In genomic region chr10:11061318-11062071, GRCm38 (mm10) we compare ENCODE assay signal across 12 mouse cellular contexts. TPM values are rescaled to one million over a fixed set of nuclear protein-coding genes. Genes with fewer than 3 reads are reported as not detected.
DNase-seq lines count a peak whose midpoint lies in the region; ATAC-seq lines count a peak whose summit lies in the region.
"Had no signal": no experiment of that assay in that cellular context is flagged by ENCODE, and none has a peak within 500 bp of the region (broad histone marks: within the 10 kb centered on the region; RNA-seq: fewer than 3 reads in every experiment).

No protein-coding gene starts in this region.

- peak; percentile 92 for ATAC-seq in frontal cortex, adult (ENCODE audit: low TSS enrichment)
- peak; percentile 95 for ATAC-seq in forebrain, embryonic 16.5 days
- ATAC-seq: liver, embryonic 12.5 days had no signal

- H3K4me3 ChIP-seq in forebrain, embryonic 16.5 days (replicated peaks; ENCODE audit: low read length), result no peak overlapping the region
- H3K4me3 ChIP-seq: liver, embryonic 12.5 days; midbrain, embryonic 12.5 days had no signal

- no peaks in the 10 kb centered on the region for H3K36me3 ChIP-seq in forebrain, embryonic 16.5 days (ENCODE audit: control insufficient read depth, insufficient read depth)
- H3K36me3 ChIP-seq: liver, embryonic 12.5 days; midbrain, embryonic 12.5 days had no signal

- no peaks in the 10 kb centered on the region for H3K9me3 ChIP-seq in forebrain, embryonic 16.5 days (ENCODE audit: control insufficient read depth, low read length)
- H3K9me3 ChIP-seq: liver, embryonic 12.5 days; midbrain, embryonic 12.5 days had no signal

- H3K4me1 ChIP-seq in forebrain, embryonic 16.5 days (replicated peaks; ENCODE audit: control insufficient read depth, insufficient read depth, low read length), result peaks cover 8% of the 10 kb centered on the region
- H3K4me1 ChIP-seq: liver, embryonic 12.5 days; midbrain, embryonic 12.5 days had no signal

- no peak overlapping the region for H3K9ac ChIP-seq in forebrain, embryonic 16.5 days (replicated peaks; ENCODE audit: low read depth, low read length)
- H3K9ac ChIP-seq: liver, embryonic 12.5 days; midbrain, embryonic 12.5 days had no signal

- 46% methylated on average over 10 of the region's 10 CpGs for WGBS in forebrain, embryonic 16.5 days

- H3K27me3 ChIP-seq in forebrain, embryonic 16.5 days (replicated peaks; ENCODE audit: control insufficient read depth, insufficient read depth, low read length), result no peaks in the 10 kb centered on the region
- H3K27me3 ChIP-seq: liver, embryonic 12.5 days; midbrain, embryonic 12.5 days had no signal

- no peak overlapping the region for H3K4me2 ChIP-seq in forebrain, embryonic 16.5 days (ENCODE audit: low read length)
- H3K4me2 ChIP-seq: liver, embryonic 12.5 days; midbrain, embryonic 12.5 days had no signal

- H3K27ac ChIP-seq in forebrain, embryonic 16.5 days (ENCODE audit: low read length), result no peak overlapping the region
- H3K27ac ChIP-seq: liver, embryonic 12.5 days; midbrain, embryonic 12.5 days had no signal

- no peak for DNase-seq in frontal cortex, postnatal 25 days (ENCODE audit: low spot score in 2 of 2)
- peak; percentile 73 to 76 for DNase-seq in layer of hippocampus, postnatal 10 days (ENCODE audit: low spot score in 2 of 2)
- DNase-seq in right cerebral cortex, postnatal 10 days (ENCODE audit: low spot score in 2 of 2), result peak; percentile 71 to 84
- DNase-seq in kidney, postnatal 10 days, result no peak
- no peak for DNase-seq in c-Kit-positive CD71-positive TER-119-positive erythroid progenitor cells, embryonic 14.5 days (ENCODE audit: low spot score)
- no peak for DNase-seq in embryo, embryonic 10 days (ENCODE audit: low spot score)

RNA-seq across cellular contexts. Expression of gene Grm1, which starts 20.7 kb away (rescaled TPM):
- 6.3 and 10.3 TPM in 2 replicates for polyA plus RNA-seq in forebrain, embryonic 16.5 days (2015; fragmentation: Nextera tagmentation; extraction: Ambion mirVana)
- 10 to 100 TPM; 35.0 to 37.6 TPM for total RNA-seq in layer of hippocampus, postnatal 10 days (2021)
- polyA plus RNA-seq: C2C12; intestine, embryonic 14.5 days; liver, embryonic 12.5 days had no signal

Comparison
In these comparisons a context has a peak if more than half of its experiments do, and no peak if none do; other contexts are left out.
1. DNase-seq: peak in layer of hippocampus, postnatal 10 days (2 of 2) and right cerebral cortex, postnatal 10 days (2 of 2); none in frontal cortex, postnatal 25 days (0 of 2), kidney, postnatal 10 days (single experiment), c-Kit-positive CD71-positive TER-119-positive erythroid progenitor cells, embryonic 14.5 days (single experiment) and embryo, embryonic 10 days (single experiment).